In genomic region chr11:97415712-97416636, GRCm38 (mm10) we compare ENCODE assay signal across 8 mouse cellular contexts. TPM values are rescaled to one million over a fixed set of nuclear protein-coding genes. Genes with fewer than 3 reads are reported as not detected.
DNase-seq lines count a peak whose midpoint lies in the region; ATAC-seq lines count a peak whose summit lies in the region.

No protein-coding gene starts in this region.

- peak overlapping the region; percentile 88 for H3K4me3 ChIP-seq in embryonic facial prominence, embryonic 10.5 days
- H3K4me3 ChIP-seq in heart, embryonic 14.5 days (ENCODE audit: control insufficient read depth in 1 of 2, insufficient read depth in 1 of 2, low read depth in 1 of 2, low read length in 2 of 2), result peak overlapping the region; percentile 82 to 98
- peak overlapping the region; percentile 58 for H3K4me3 ChIP-seq in midbrain, embryonic 12.5 days

- peak; percentile 29 for ATAC-seq in heart, embryonic 14.5 days (ENCODE audit: insufficient number of reproducible peaks, insufficient read depth, low FRiP score, low read depth)
- ATAC-seq in midbrain, embryonic 12.5 days (ENCODE audit: low FRiP score, low read depth), result peak; percentile 71; the same call in 1 of the 2 replicates

- no peaks in the 10 kb centered on the region for H3K36me3 ChIP-seq in embryonic facial prominence, embryonic 10.5 days (replicated peaks)
- H3K36me3 ChIP-seq in heart, embryonic 14.5 days (ENCODE audit: control insufficient read depth, insufficient read depth, low read length), result 0 out of 2 replicates have a peak, but pooled peaks cover 3% of the 10 kb centered on the region
- no peaks in the 10 kb centered on the region for H3K36me3 ChIP-seq in midbrain, embryonic 12.5 days

- H3K27me3 ChIP-seq in embryonic facial prominence, embryonic 10.5 days (replicated peaks; ENCODE audit: low read depth, poor library complexity, severe bottlenecking), result peaks cover 13% of the 10 kb centered on the region; the same call in 1 of the 2 replicates
- H3K27me3 ChIP-seq in heart, embryonic 14.5 days (ENCODE audit: control insufficient read depth, insufficient read depth, low read length), result no peaks in the 10 kb centered on the region
- peaks cover 46% of the 10 kb centered on the region for H3K27me3 ChIP-seq in midbrain, embryonic 12.5 days

- H3K4me1 ChIP-seq in embryonic facial prominence, embryonic 10.5 days, result peaks cover 61% of the 10 kb centered on the region
- peaks cover 26 to 33% of the 10 kb centered on the region in 2 experiments for H3K4me1 ChIP-seq in heart, embryonic 14.5 days (ENCODE audit: control insufficient read depth in 2 of 2, insufficient read depth in 2 of 2, low read length in 2 of 2)
- H3K4me1 ChIP-seq in midbrain, embryonic 12.5 days, result peaks cover 32% of the 10 kb centered on the region

- peak overlapping the region; percentile 90 for H3K27ac ChIP-seq in embryonic facial prominence, embryonic 10.5 days (replicated peaks)
- peak overlapping the region; percentile 69 to 88 for H3K27ac ChIP-seq in heart, embryonic 14.5 days (replicated peaks in 1 of 2; ENCODE audit: control insufficient read depth in 1 of 2, insufficient read depth in 1 of 2, low read depth in 2 of 2, low read length in 2 of 2)
- peak overlapping the region; percentile 61 for H3K27ac ChIP-seq in midbrain, embryonic 12.5 days (replicated peaks)

- peak; percentile 57 for DNase-seq in urinary bladder, postnatal 14 days (ENCODE audit: low spot score)
- DNase-seq in urinary bladder, adult 2 months (ENCODE audit: low spot score), result no peak
- DNase-seq in embryonic facial prominence, embryonic 10.5 days (ENCODE audit: low spot score), result peak; percentile 71
- DNase-seq in kidney, postnatal 4 days, result peak; percentile 74 to 83
- no peak for DNase-seq in T-cell, adult 2 months (ENCODE audit: low spot score)
- no peak for DNase-seq in left cerebral cortex, adult 9 months (ENCODE audit: low spot score in 2 of 2)

- H3K9ac ChIP-seq in heart, embryonic 14.5 days (ENCODE audit: low read length), result peak overlapping the region; percentile 96
- peak overlapping the region; percentile 57 for H3K9ac ChIP-seq in midbrain, embryonic 12.5 days (replicated peaks)

- H3K4me2 ChIP-seq in heart, embryonic 14.5 days (ENCODE audit: low read length), result peak overlapping the region; percentile 81
- peak overlapping the region; percentile 66 for H3K4me2 ChIP-seq in midbrain, embryonic 12.5 days (replicated peaks)

- no peaks in the 10 kb centered on the region for H3K9me3 ChIP-seq in embryonic facial prominence, embryonic 10.5 days
- no peaks in the 10 kb centered on the region for H3K9me3 ChIP-seq in heart, embryonic 14.5 days (ENCODE audit: control insufficient read depth, low read length)
- H3K9me3 ChIP-seq in midbrain, embryonic 12.5 days, result no peaks in the 10 kb centered on the region

- 1% methylated on average over 49 of the region's 49 CpGs for WGBS in embryonic facial prominence, embryonic 10.5 days
- WGBS in heart, embryonic 14.5 days, result 2% methylated on average over 45 of the region's 49 CpGs
- whole genome bisulfite sequencing in midbrain, embryonic 12.5 days, result 3% methylated on average over 49 of the region's 49 CpGs

RNA-seq across cellular contexts. Expression of gene Arhgap23, which starts 0.6 kb away (rescaled TPM):
- 26.0 and 33.0 TPM in 2 replicates for polyA plus RNA-seq in urinary bladder, adult 2 months (2012; rRNA removed)
- 2.4 TPM in 2 replicates for polyA plus RNA-seq in embryonic facial prominence, embryonic 10.5 days (2016; fragmentation: Nextera tagmentation; extraction: Ambion mirVana)
- polyA plus RNA-seq in heart, embryonic 14.5 days (2014; fragmentation: Nextera tagmentation; extraction: Ambion mirVana), result 7.1 and 8.4 TPM in 2 replicates
- 6.3 and 7.9 TPM in 2 replicates for polyA plus RNA-seq in midbrain, embryonic 12.5 days (2016; fragmentation: Nextera tagmentation; extraction: Ambion mirVana)

RNA-seq across cellular contexts. Expression of gene Socs7, which starts 53.6 kb away (rescaled TPM):
- 9.1 and 9.7 TPM in 2 replicates for polyA plus RNA-seq in urinary bladder, adult 2 months (2012; rRNA removed)
- polyA plus RNA-seq in embryonic facial prominence, embryonic 10.5 days (2016; fragmentation: Nextera tagmentation; extraction: Ambion mirVana), result 3.3 TPM in 2 replicates
- 2.2 and 3.6 TPM in 2 replicates for polyA plus RNA-seq in heart, embryonic 14.5 days (2014; fragmentation: Nextera tagmentation; extraction: Ambion mirVana)
- 9.3 and 9.4 TPM in 2 replicates for polyA plus RNA-seq in midbrain, embryonic 12.5 days (2016; fragmentation: Nextera tagmentation; extraction: Ambion mirVana)

Comparison
In these comparisons a context has a peak if more than half of its experiments do, and no peak if none do; other contexts are left out.
1. DNase-seq: peak in urinary bladder, postnatal 14 days (single experiment), embryonic facial prominence, embryonic 10.5 days (single experiment) and kidney, postnatal 4 days (2 of 2); none in urinary bladder, adult 2 months (single experiment), T-cell, adult 2 months (single experiment) and left cerebral cortex, adult 9 months (0 of 2).
2. Peak in every context shown above with its lines, with median percentiles within 50 percentile points of each other: H3K27ac ChIP-seq and H3K4me3 ChIP-seq.